Mouse (Mus musculus): Measurements from ENCODE around the gene Pla2g4d. TPM values are rescaled to one million over a fixed set of nuclear protein-coding genes. Genes with fewer than 3 reads are reported as not detected.

Pla2g4d gene
- 0.03 TPM in 1 of 2 replicates, not detected in the other for polyA plus RNA-seq (2015; fragmentation: Nextera tagmentation; extraction: Ambion mirVana)

DNA sequence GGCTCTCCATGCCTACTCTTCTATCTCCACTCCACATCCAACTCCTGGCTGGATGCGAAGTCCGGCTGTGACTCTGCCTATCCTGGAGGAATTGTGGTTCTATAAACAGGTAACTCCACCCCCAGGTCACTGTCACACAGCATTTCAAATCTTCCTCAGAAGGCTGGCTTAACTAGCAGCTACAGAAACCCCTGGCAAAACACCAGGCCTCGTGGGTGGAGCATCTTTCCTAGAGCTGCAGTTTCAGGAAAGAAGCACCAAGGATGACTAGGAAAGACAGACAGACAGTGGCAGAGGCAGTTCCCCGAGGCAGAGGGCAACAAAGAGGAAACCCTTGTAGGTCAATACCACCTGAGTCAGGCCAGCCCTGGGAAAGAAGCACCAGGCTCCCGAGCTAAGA is at the start of gene Pla2g4d:
Gene Pla2g4d (minus strand): TSS at position 203 of the 400 bp plus-strand sequence.
- WGBS = 70% methylated on average over 5 of the region's 5 CpGs
- Histone ChIP-seq H3K36me3 (no peaks in the 10 kb centered on the region), H3K4me1 (replicated peaks) (no peaks in the 10 kb centered on the region), H3K27ac (no peak within 1 kb of the TSS), H3K27me3 (no peaks in the 10 kb centered on the region), H3K4me3 (no peak within 1 kb of the TSS), H3K4me2 (no peak within 1 kb of the TSS), H3K9ac (no peak within 1 kb of the TSS), H3K9me3 (replicated peaks) (no peaks in the 10 kb centered on the region)
- ATAC-seq (replicated peaks; ENCODE audit: insufficient number of reproducible peaks, insufficient read depth, low FRiP score, low read depth) = no peak

- Histone ChIP-seq H3K9me3 (replicated peaks) (no peaks in the 10 kb centered on the region), H3K4me1 (replicated peaks) (no peaks in the 10 kb centered on the region), H3K27ac (no peak overlapping the region), H3K27me3 (no peaks in the 10 kb centered on the region), H3K36me3 (peaks cover 55% of the 10 kb centered on the region), H3K4me2 (no peak overlapping the region), H3K4me3 (no peak overlapping the region), H3K9ac (no peak overlapping the region)
- WGBS = 68% methylated on average over 2 of the region's 2 CpGs
- no peak for ATAC-seq (replicated peaks; ENCODE audit: insufficient number of reproducible peaks, insufficient read depth, low FRiP score, low read depth)
Observed at GRCm38 (mm10) chr2:120337886-120338285, 48.9 kb upstream of the Pla2g4d start.

DNA sequence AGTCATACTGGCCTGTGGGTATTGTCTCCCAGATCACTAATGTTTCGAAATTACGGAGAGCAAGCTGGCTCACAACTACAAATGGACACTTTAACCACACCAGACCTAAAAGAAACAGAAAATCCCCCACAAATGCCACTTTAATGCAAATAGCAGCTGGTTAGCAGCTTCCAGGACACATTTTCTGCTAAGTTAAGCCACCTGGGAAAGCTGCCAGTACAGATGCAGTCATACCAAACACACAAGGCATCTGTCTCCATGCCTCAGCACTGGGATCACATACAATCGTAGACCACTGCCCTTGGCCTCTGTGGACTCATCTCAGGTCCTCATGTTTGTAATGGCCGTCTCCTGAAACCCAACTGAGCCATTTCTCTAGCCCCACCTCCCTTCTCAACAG is 42.6 kb upstream of the Pla2g4d start:
- Histone ChIP-seq H3K27ac (no peak overlapping the region), H3K4me3 (no peak overlapping the region), H3K36me3 (peaks cover 45% of the 10 kb centered on the region), H3K4me2 (no peak overlapping the region), H3K9ac (no peak overlapping the region), H3K27me3 (no peaks in the 10 kb centered on the region), H3K4me1 (replicated peaks) (no peaks in the 10 kb centered on the region), H3K9me3 (replicated peaks) (no peaks in the 10 kb centered on the region)
- WGBS = 82% methylated on average over 4 of the region's 4 CpGs
- no peak for ATAC-seq (replicated peaks; ENCODE audit: insufficient number of reproducible peaks, insufficient read depth, low FRiP score, low read depth)

DNA sequence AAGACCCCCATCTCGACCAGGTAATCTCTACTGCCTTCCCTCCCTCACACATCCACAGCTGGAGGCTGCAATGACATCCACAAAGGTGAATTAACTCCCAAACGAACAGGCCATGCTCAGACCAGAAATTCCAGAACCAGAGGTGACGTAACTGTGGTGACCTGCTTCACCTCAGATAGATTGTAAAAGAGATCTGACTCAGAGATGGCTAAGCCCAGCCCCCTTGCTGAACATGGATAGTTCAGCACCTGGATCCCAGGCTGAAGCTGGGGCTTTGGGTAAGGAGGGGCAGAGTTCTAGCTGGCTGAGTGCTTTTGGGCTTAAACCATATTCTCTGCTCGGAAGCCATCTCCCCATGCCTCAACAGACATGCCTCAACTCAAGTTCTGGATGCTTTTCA is 26.1 kb upstream of the Pla2g4d start:
- ATAC-seq (replicated peaks; ENCODE audit: insufficient number of reproducible peaks, insufficient read depth, low FRiP score, low read depth) = no peak
- 73% methylated on average over 4 of the region's 4 CpGs for WGBS
- peaks cover 30% of the 10 kb centered on the region for H3K36me3 ChIP-seq

DNA sequence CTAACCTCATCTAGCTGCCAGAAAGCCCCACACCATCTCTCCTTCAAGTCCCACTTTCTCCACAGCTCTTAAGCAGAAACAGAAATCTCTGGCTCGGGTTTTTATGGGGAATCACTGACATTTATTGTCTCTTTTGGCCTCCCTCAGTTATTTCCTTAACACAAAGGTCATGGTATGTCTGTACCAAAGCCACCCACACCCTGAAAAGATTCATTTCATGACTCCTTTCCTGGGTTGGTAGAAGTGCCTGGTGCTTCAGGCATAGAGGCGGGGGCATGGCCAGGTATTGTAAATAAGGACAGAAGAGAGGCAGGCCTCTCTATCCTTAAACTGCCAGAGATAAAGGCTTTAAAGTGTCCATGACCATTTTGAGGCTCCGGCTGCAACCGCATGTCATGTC is 25.5 kb upstream of the Pla2g4d start:
- Histone ChIP-seq H3K9ac (no peak overlapping the region), H3K27ac (no peak overlapping the region), H3K4me2 (no peak overlapping the region), H3K27me3 (no peaks in the 10 kb centered on the region), H3K9me3 (replicated peaks) (no peaks in the 10 kb centered on the region), H3K4me3 (no peak overlapping the region), H3K4me1 (replicated peaks) (no peaks in the 10 kb centered on the region; the same call in 1 of the 2 replicates), H3K36me3 (peaks cover 30% of the 10 kb centered on the region)
- WGBS = 82% methylated on average over 4 of the region's 4 CpGs
- ATAC-seq (replicated peaks; ENCODE audit: insufficient number of reproducible peaks, insufficient read depth, low FRiP score, low read depth) = no peak

More for the DNA sequence above, 26.1 kb upstream of the Pla2g4d start:
- no peaks in the 10 kb centered on the region; the same call in 1 of the 2 replicates for H3K4me1 ChIP-seq (replicated peaks)
- H3K9ac ChIP-seq = no peak overlapping the region
- no peak overlapping the region for H3K4me3 ChIP-seq
- no peak overlapping the region for H3K27ac ChIP-seq
- H3K4me2 ChIP-seq = no peak overlapping the region
- no peaks in the 10 kb centered on the region for H3K9me3 ChIP-seq (replicated peaks)
- no peaks in the 10 kb centered on the region for H3K27me3 ChIP-seq

DNA sequence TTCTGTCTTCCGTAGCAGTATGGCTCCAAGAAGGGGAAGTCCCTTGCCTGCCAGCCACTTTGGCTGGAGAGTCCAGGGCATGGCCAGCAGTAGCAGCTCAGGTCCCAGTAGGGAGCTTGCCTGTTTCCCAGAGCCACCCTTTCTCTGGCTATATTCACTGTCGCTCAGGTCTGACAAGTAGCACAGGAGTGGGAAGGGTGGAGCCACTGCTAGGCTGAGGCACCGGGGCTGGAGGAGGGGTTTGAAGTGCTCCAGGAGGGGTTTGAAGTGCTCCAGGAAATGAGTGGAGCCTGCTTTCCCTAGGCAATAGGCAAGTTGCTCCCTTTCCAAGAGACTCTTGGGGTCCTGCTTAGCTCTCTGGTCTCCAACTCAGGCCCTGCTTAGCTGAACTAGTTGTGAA is 25.0 kb upstream of the Pla2g4d start, which contains the start of gene Pla2g4f:
Gene Pla2g4f (minus strand): TSS at position 190 of the 400 bp plus-strand sequence.
- no peak within 1 kb of the TSS for H3K27ac ChIP-seq
- ATAC-seq (replicated peaks; ENCODE audit: insufficient number of reproducible peaks, insufficient read depth, low FRiP score, low read depth) = no peak; the same call in 1 of the 2 replicates

GRCm38 (mm10) chr2:120312276-120312825 is 23.4 kb upstream of the Pla2g4d start:
- Histone ChIP-seq H3K4me3 (no peak overlapping the region), H3K4me1 (replicated peaks) (no peaks in the 10 kb centered on the region; the same call in 1 of the 2 replicates), H3K4me2 (no peak overlapping the region), H3K36me3 (peaks cover 12% of the 10 kb centered on the region), H3K9me3 (replicated peaks) (no peaks in the 10 kb centered on the region), H3K9ac (no peak overlapping the region), H3K27ac (no peak overlapping the region), H3K27me3 (no peaks in the 10 kb centered on the region)
- WGBS = 74% methylated on average over 7 of the region's 7 CpGs
- ATAC-seq (replicated peaks; ENCODE audit: insufficient number of reproducible peaks, insufficient read depth, low FRiP score, low read depth) = no peak

More for the DNA sequence above, 25.0 kb upstream of the Pla2g4d start, which contains the start of gene Pla2g4f:
- Histone ChIP-seq H3K4me3 (no peak within 1 kb of the TSS), H3K9ac (no peak within 1 kb of the TSS), H3K36me3 (peaks cover 27% of the 10 kb centered on the region), H3K4me2 (no peak within 1 kb of the TSS), H3K4me1 (replicated peaks) (no peaks in the 10 kb centered on the region; the same call in 1 of the 2 replicates), H3K9me3 (replicated peaks) (no peaks in the 10 kb centered on the region), H3K27me3 (no peaks in the 10 kb centered on the region)
- WGBS = 36% methylated on average over 3 of the region's 3 CpGs

DNA sequence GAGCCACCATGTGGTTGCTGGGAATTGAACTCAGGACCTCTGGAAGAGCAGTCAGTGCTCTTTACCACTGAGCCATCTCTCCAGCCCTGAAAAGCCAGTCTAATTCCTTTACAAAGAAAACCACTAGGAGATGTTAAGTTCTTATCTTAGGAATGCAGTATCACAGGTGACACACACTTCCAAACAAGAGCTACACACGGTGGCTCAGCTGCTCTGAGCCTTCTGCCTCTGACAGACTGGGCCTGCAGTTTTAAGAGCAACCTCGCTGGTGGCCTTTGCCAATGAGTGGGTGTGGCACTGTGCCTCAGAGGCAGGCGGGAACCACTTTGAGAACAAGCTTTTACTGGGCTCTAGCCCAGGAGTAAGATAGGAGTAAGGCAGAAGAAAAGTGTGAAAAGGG is 15.1 kb upstream of the Pla2g4d start:
- WGBS = 9% methylated on average over 3 of the region's 3 CpGs
- no peak for ATAC-seq (replicated peaks; ENCODE audit: insufficient number of reproducible peaks, insufficient read depth, low FRiP score, low read depth)
- Histone ChIP-seq H3K4me1 (replicated peaks) (peaks cover 3% of the 10 kb centered on the region; the same call in 1 of the 2 replicates), H3K9ac (no peak overlapping the region), H3K4me2 (no peak overlapping the region), H3K9me3 (replicated peaks) (no peaks in the 10 kb centered on the region), H3K4me3 (no peak overlapping the region), H3K27me3 (no peaks in the 10 kb centered on the region), H3K36me3 (no peaks in the 10 kb centered on the region), H3K27ac (no peak overlapping the region)

DNA sequence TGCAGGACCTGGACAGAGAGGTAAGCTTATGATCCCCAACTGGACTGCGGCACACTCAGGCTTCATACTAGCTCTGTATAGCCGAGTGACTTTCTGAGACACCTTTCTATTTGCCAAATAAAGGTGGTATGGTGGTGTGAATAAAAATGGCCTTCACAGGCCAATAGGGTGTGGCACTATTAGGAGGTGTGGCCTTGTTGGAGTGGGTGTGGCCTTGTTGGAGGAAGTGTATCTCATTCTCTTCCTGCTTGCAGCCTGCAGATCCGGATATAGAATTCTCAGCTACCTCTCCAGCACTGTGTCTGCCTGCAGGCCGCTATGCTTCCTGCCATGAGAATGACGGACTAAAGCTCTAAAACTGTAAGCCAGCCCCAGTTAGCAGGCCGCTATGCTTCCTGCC is 12.1 kb upstream of the Pla2g4d start:
- H3K4me2 ChIP-seq = no peak overlapping the region
- H3K4me1 ChIP-seq (replicated peaks) = peaks cover 3% of the 10 kb centered on the region; the same call in 1 of the 2 replicates
- H3K27ac ChIP-seq = no peak overlapping the region
- no peaks in the 10 kb centered on the region for H3K36me3 ChIP-seq
- no peaks in the 10 kb centered on the region for H3K27me3 ChIP-seq
- no peak for ATAC-seq (replicated peaks; ENCODE audit: insufficient number of reproducible peaks, insufficient read depth, low FRiP score, low read depth)
- no peaks in the 10 kb centered on the region for H3K9me3 ChIP-seq (replicated peaks)
- WGBS = 89% methylated on average over 6 of the region's 6 CpGs
- H3K4me3 ChIP-seq = no peak overlapping the region
- H3K9ac ChIP-seq = no peak overlapping the region

GRCm38 (mm10) chr2:120299866-120300265 is 10.9 kb upstream of the Pla2g4d start:
- 73% methylated on average over 4 of the region's 4 CpGs for WGBS
- Histone ChIP-seq H3K9me3 (replicated peaks) (no peaks in the 10 kb centered on the region), H3K4me3 (no peak overlapping the region), H3K9ac (no peak overlapping the region), H3K4me2 (no peak overlapping the region), H3K36me3 (no peaks in the 10 kb centered on the region), H3K27me3 (no peaks in the 10 kb centered on the region), H3K27ac (no peak overlapping the region), H3K4me1 (replicated peaks) (peaks cover 3% of the 10 kb centered on the region; the same call in 1 of the 2 replicates)
- ATAC-seq (replicated peaks; ENCODE audit: insufficient number of reproducible peaks, insufficient read depth, low FRiP score, low read depth) = no peak

DNA sequence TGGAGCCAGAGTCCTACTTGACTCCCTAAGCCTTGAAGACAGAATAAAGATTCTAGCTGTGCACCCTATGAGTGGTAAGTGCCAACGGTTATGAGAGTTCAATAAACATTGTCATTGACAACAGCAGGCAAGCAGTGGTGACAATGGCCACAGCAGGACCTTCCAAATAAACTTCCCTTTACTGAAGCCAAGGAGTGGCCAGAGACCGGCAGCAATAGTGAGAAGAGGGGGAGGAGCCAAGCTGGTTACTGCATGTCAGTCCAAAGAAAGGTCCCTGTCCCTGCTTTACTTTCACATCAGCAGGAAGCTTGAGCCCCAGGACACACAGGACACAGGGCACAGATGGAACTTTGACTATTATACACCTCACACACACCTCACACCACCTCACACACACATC is 7.2 kb upstream of the Pla2g4d start:
- no peak for ATAC-seq (replicated peaks; ENCODE audit: insufficient number of reproducible peaks, insufficient read depth, low FRiP score, low read depth)
- H3K9me3 ChIP-seq (replicated peaks) = no peaks in the 10 kb centered on the region
- WGBS = 11% methylated on average over 2 of the region's 2 CpGs

GRCm38 (mm10) chr2:120291471-120292078 is 2.6 kb upstream of the Pla2g4d start:
- Histone ChIP-seq H3K4me1 (replicated peaks) (no peaks in the 10 kb centered on the region), H3K27me3 (no peaks in the 10 kb centered on the region), H3K4me2 (no peak overlapping the region), H3K27ac (no peak overlapping the region), H3K4me3 (no peak overlapping the region), H3K9ac (no peak overlapping the region), H3K9me3 (replicated peaks) (no peaks in the 10 kb centered on the region), H3K36me3 (no peaks in the 10 kb centered on the region)
- 73% methylated on average over 8 of the region's 9 CpGs for WGBS
- ATAC-seq (replicated peaks; ENCODE audit: insufficient number of reproducible peaks, insufficient read depth, low FRiP score, low read depth) = no peak

More for the DNA sequence above, 7.2 kb upstream of the Pla2g4d start:
- Histone ChIP-seq H3K27me3 (no peaks in the 10 kb centered on the region), H3K4me2 (no peak overlapping the region), H3K27ac (no peak overlapping the region), H3K36me3 (no peaks in the 10 kb centered on the region), H3K9ac (no peak overlapping the region), H3K4me3 (no peak overlapping the region), H3K4me1 (replicated peaks) (no peaks in the 10 kb centered on the region)
